Mouse (Mus musculus) gastrocnemius, adult 2 months (tissue): ENCODE measurements at regions not wholly inside any gene's neighbourhood (a gene's known extent, or its start where the extent isn't known, plus 50 kb on each side); places are given as distances from the start of the nearest gene placed in this dataset.

Experiments used
- DNase-seq: peaks from one replicate; pipeline ENCODE4 v3.0.0; 2022
- H3K27ac ChIP-seq: fragments of 200-600 bp; 2 replicates; pipeline ENCODE4 v1.8.1; 2022; ENCODE audit warnings: mild to moderate bottlenecking
- H3K4me3 ChIP-seq: fragments of 200-600 bp; 2 replicates; pipeline ENCODE4 v1.8.1; 2022; ENCODE audit warnings: mild to moderate bottlenecking, moderate library complexity
- CTCF ChIP-seq: fragments of 200-600 bp; IDR thresholded peaks from 2 replicates; pipeline ENCODE4 v1.8.1; 2022; ENCODE audit warnings: antibody characterized with exemption, mild to moderate bottlenecking, moderate library complexity
- intact Hi-C: fragments of 180-260 bp; cut with DNase I; formaldehyde crosslinking; loops from one replicate; pipeline ENCODE4 v1.15.1; 2025

DNA sequence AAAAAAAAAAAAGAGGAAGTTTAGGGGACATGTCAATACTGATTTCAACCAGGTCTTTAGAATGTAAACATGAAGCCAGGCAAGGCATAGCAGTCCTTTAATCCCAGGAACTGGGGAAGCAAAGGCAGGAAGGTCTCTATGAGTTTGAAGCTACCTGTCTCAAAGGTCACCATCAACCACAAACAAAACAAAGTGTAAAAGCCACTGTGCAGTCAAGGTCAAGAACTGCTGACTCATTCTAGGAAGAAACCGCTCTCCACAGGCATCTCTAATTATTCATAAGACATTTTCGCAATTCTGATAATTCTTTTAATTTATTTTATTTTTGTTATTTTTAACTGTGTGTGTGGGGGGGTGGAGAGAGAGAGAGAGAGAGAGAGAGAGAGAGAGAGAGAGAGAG lies 364.0 kb downstream of the Cntnap4 start:
- Histone ChIP-seq H3K27ac (no peak overlapping the region), H3K4me3 (no peak overlapping the region)
- no peak for DNase-seq
- no peak for TF ChIP-seq CTCF
- intact Hi-C loops = no loop called here

DNA sequence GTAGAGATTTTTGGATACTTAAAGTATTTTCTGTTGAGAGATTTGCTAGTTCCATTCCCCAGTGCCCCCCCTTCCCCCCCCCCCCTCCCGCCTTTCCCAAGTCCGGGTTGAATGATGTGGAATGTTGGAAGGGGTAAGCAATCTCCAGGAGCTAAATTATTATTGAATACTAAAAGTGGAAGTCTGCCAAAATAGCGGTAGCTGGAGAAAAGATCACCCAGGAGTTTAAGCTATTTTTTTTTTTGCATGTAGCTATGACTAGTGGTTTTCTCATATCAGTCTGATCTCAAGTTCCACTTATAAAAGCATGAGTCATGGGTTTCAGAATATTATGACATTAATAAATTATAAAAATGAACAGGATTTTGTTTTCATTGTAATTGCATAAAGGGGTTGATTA lies 365.6 kb downstream of the Cntnap4 start:
- no peak for TF ChIP-seq CTCF
- DNase-seq = no peak
- H3K4me3 ChIP-seq = no peak overlapping the region
- intact Hi-C loops = no loop called here
- no peak overlapping the region for H3K27ac ChIP-seq

DNA sequence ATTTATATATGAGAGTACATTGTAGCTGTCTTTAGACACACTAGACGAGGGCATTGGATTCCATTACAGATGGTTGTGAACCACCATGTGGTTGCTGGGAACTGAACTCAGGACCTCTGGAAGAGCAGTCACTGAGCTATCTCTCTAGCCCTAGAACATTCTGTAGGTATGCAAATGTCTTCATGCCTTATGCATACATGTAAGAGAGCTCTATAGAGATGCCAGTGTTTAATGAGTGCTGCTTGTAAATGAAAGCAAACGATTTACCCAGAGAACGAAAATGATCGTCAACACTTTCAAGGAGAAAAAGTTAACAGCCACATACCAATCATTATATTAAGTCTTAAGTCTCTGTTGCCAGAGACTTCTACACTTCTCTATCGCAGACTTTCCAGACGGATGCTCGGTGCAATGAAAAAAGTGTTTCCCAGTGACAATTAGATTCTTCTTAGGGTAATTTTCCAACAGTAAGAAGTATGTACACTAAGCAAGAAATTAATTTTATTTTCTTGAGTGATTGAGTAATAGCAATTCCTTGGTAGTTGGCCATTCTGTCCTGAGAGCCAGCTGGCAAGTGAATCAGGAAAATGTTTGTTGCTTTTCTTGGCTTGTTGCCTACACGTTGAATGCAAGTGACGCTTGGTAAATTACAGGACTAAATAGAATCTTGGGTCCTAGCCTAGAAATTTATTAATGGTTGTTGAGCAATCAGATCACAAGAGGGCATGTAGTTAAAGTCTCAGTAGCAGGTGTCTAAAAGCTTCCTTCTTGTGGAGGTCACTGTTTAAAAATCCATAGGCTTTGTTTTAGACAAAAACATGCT lies 366.3 kb downstream of the Cntnap4 start:
- H3K27ac ChIP-seq = no peak overlapping the region
- no peak overlapping the region for H3K4me3 ChIP-seq
- DNase-seq = peak; percentile 27
- intact Hi-C loops = no loop called here
- TF ChIP-seq CTCF = no peak

DNA sequence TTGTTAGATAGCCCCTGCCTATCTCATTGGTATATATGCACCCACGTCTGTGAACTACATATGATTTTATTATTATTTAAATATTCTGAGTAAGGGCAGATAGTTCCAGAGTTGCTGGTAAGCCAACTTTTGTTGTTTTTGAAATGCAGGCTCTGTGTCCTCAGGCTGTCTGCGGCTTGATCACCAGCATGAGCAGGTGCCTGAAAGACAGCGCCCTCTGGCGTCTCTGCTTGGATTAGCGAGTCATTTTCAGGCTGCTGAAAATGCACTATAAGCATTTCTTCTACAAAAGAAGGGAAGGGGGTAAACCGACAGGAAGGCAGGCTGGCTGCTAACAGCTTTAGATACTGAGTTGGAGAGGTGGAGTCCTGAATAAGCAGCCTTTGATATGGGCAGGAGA lies 402.6 kb downstream of the Cntnap4 start:
- DNase-seq = peak; percentile 58
- intact Hi-C loops = loop anchor here (5.0 kb wide), 2 partner anchors 910 to 925 kb away; no protein-coding TSS in a partner anchor
- Histone ChIP-seq H3K4me3 (no peak overlapping the region), H3K27ac (no peak overlapping the region)
- TF ChIP-seq CTCF = peak; percentile 78

DNA sequence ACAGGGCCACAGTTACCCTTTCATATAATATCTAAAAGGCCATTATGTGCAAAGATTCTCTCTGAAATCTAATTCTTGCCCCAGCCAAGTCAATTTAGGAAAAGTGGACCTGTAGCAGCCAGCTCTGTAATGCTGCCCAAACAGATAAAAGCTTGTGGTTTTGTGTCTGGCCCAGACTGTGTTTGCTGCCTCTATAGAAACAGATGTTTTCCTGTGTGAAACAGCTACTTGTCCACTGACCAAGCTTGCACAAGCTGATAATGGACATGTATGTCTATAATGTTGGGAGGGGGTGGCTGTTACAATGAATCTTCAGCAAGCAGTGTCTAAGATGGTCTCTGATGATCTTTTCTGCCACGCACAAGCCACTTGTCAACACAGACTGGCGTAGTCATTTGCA lies 405.9 kb downstream of the Cntnap4 start:
- Histone ChIP-seq H3K27ac (no peak overlapping the region), H3K4me3 (no peak overlapping the region)
- intact Hi-C loops = no loop called here
- no peak for TF ChIP-seq CTCF
- DNase-seq = no peak

DNA sequence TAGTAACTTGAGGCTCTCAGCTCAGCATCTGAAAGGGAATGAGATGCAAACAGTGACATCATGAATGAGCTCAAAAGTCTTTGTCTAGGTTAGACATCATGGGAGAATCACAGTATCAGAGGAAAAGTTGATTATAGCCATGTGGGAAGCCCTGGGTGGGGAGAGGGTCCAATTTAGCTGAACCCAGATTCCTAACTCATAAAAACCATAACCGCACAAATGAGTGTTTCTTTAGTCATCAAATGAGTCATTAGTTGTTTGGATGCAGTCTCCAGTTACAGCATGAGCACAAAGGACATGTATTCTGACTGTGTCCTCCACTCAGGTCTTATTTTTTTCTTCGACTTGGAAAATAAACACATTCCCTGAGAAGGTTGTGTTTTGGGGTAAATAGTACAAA lies 406.5 kb downstream of the Cntnap4 start:
- no peak for DNase-seq
- H3K27ac ChIP-seq = no peak overlapping the region
- intact Hi-C loops = no loop called here

DNA sequence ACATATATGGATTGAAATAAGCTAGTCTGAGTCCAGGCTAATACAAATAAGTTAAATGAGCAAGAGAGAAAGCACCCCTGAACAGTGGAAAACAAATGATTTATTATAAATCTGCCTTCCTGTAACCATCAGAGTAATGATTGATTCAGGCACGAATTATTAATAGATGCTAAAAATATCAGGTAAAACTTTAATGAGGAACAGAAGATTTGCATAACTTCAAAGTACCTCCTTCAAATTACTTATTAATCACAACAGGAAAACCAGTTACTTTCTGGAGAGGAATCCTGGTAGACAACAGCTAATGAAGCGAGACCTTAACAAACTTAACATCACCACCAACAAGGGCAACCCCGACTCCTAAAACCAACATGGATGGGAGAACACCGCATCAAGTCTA lies 423.9 kb downstream of the Cntnap4 start:
- intact Hi-C loops = no loop called here
- TF ChIP-seq CTCF = no peak
- Histone ChIP-seq H3K27ac (no peak overlapping the region), H3K4me3 (no peak overlapping the region)
- DNase-seq = no peak

More for the DNA sequence above, 406.5 kb downstream of the Cntnap4 start:
- H3K4me3 ChIP-seq = no peak overlapping the region
- no peak for TF ChIP-seq CTCF

DNA sequence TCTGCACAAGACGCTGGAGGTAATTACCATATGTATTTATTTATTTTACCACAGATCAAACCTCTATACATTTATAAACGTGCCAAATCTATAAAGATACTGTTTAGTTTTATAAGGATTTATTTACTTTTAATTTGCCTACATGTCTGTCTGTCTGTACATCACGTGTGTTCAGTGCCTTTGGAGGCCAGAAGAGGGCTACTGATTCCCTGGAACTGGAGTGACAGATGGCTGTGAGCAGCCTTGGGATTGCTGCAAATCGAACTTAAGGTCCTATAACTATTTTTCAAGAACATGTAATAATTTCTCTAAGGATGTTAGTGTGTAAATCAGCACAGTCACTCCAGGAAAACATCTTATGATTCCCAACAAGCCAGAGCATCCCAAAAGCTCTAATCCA lies 437.5 kb downstream of the Cntnap4 start:
- TF ChIP-seq CTCF = peak; percentile 2; the same call in 1 of the 2 replicates
- no peak for DNase-seq
- Histone ChIP-seq H3K27ac (no peak overlapping the region), H3K4me3 (no peak overlapping the region)
- intact Hi-C loops = no loop called here

DNA sequence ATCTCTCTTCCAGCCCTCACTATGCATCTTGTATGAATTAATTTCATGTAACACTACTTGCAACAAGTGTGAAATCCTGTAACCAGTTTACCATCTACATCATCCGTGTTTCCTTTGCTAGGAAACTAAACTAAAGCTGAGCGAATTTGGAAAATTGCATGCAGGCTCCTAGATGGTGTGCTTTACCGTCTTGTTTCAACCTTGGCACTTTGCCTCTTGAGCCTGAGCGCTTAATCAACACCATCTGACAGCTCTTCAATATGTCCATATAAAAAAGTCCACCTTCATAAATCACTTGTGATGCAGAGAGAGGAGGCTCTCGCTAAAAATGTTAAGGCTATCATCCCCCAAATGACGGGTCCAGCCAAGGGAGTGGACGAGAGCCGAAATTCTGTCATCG lies 459.0 kb downstream of the Cntnap4 start:
- intact Hi-C loops = no loop called here
- Histone ChIP-seq H3K4me3 (no peak overlapping the region), H3K27ac (no peak overlapping the region)
- no peak for DNase-seq
- no peak for TF ChIP-seq CTCF

DNA sequence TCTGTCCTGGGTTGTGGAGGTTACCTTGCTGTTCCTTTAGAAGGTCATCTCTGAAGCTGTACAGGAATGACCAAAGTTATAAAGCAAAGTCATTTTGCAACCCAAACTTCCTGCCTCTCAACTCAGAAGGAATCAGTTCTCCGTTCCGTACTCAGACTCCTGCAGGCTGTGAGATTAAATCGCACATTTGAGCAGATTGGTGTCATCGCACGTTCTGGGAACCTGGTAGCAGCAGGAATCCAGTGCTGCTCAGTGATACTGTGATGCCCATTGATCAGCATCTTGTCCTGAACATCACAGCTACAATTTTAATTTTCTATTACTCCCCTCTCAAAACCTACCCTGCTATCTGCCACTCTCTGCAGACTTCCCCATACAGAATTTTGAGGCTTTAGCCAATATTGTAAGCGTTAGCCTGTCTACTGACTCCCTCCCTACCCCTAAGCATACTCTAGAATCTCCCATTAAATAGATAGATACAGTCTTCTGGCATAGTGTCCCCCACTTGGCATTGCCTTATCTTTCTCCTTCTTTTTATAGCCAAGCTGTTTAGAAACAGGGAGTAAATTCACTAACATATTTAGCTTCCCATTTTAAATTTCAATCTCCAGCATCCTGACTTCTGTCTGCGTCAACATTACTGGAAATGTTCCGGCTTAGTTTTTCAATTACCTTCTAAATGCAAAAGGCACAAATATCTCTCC lies 482.1 kb downstream of the Cntnap4 start:
- DNase-seq = no peak
- no peak overlapping the region for H3K4me3 ChIP-seq
- no peak for TF ChIP-seq CTCF
- no peak overlapping the region for H3K27ac ChIP-seq
- intact Hi-C loops = no loop called here

DNA sequence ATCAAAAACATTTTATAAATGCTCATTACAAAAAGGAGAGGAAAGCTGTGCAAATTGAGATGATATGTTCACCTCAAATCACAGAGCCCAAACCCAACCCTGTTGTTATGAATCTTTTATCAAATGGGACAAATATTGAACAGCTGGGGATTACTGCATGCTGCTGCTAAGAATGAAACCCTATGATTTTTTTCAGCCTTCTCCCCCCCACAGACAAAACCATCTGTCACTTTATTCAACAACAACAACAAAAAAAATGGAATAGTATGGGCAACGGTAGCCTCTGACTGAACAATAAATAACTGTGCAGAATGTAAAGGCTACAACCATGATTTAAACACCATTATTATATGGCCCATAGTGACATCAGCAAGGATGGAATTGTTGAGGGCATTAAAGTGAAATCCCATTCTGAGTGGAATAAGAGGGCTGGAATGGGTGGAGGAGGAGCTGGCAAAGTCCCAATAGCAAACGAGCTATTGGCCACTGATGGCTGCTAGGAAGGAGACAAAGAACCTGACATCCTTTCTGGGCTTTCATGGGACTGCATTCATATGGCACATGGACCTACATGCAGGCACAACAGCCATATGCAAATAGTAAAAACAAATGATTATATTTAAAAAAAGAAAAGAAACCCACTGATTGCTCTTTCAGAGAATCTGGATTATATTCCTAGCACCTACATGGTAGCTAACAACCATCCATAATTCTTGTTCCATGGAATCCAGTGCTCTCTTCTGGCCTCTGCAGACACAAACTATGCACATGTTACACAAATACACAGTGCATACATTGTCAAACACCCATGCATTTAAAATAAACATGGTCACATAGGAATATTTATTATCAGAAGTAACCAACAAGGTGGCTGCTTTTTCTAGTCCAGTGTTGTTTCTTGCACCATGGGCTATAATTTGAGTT lies 495.7 kb downstream of the Cntnap4 start:
- Histone ChIP-seq H3K4me3 (no peak overlapping the region), H3K27ac (no peak overlapping the region)
- DNase-seq = no peak
- intact Hi-C loops = no loop called here
- no peak for TF ChIP-seq CTCF

DNA sequence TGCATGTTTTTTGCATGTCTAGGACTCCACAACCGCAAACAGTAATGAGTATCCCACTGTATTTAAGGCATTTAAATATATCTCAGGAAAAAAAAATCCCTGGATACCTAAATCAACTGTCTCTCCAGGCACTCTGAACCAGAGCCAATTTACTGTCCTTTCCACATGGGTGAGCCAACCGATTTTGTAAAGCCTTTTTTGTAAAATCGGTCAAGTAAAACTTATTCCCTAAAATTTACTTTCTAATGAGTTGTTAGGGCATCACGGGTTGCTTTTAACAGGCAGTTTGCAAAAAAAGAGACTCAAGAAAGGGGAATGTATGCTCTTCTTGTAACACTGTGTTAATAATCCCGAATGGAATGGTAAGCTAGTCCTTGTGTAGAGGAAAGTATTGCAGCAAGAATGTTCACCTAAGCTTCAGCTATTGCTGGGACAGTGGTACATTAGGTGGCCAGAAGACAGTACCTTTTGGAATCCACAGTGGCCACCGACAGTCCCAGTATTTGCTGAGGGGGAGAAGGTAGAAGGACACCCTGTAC lies 496.4 kb downstream of the Cntnap4 start:
- no peak overlapping the region for H3K27ac ChIP-seq
- no peak overlapping the region for H3K4me3 ChIP-seq
- DNase-seq = no peak
- no peak for TF ChIP-seq CTCF
- intact Hi-C loops = no loop called here
